8 mouse cellular contexts compared by ENCODE assay signal in genomic region chr7:132852173-132852844, GRCm38 (mm10). TPM values are rescaled to one million over a fixed set of nuclear protein-coding genes. Genes with fewer than 3 reads are reported as not detected.
A peak's percentile ranks its signal among the peaks of the same experiment; 100 is the strongest.
DNase-seq lines count a peak whose midpoint lies in the region; ATAC-seq and TF ChIP-seq lines count a peak whose summit lies in the region.

Gene Eef1akmt2, minus strand, starts transcription at chr7:132852673.

- under 1% methylated on average over 37 of the region's 37 CpGs for WGBS in forebrain, embryonic 12.5 days
- WGBS in large intestine, adult 2 months, result under 1% methylated on average over 37 of the region's 37 CpGs
- 1% methylated on average over 37 of the region's 37 CpGs for WGBS in liver, postnatal 0 days (ENCODE audit: insufficient replicate concordance)
- under 1% methylated on average over 37 of the region's 37 CpGs for WGBS in neural tube, embryonic 14.5 days

- dilution Hi-C loops in CH12.LX (cut with MboI; ENCODE audit: extremely low pct_ligation_motif_present, extremely low pct_unique_long_range_greater_than_20kb, low sequenced_read_pairs), result no loop called here

- in situ Hi-C loops in CH12.LX (cut with MboI; ENCODE audit: low pct_ligation_motif_present, low pct_unique_long_range_greater_than_20kb, low sequenced_read_pairs), result no loop called here

- TF ChIP-seq POLR2A in CH12.LX (IDR thresholded peaks at IDR 0.05; ENCODE audit: low read depth, low read length), result peak; percentile 84

- intact Hi-C loops in heart, postnatal 10 days (cut with DNase I), result loop anchor here (1.0 kb wide), 1 partner anchor 196 kb away; no protein-coding TSS in a partner anchor

- H3K4me3 ChIP-seq in CH12.LX (replicated peaks in 1 of 3; ENCODE audit: low read depth in 2 of 3, low read length in 2 of 3, poor library complexity in 1 of 3), result peak within 1 kb of the TSS; percentile 47 to 84 (median 77)
- H3K4me3 ChIP-seq in forebrain, embryonic 12.5 days (replicated peaks), result peak within 1 kb of the TSS; percentile 68
- peak within 1 kb of the TSS; percentile 72 for H3K4me3 ChIP-seq in liver, postnatal 0 days (ENCODE audit: low read depth, low read length)
- H3K4me3 ChIP-seq in neural tube, embryonic 14.5 days (ENCODE audit: low read depth, low read length), result peak within 1 kb of the TSS; percentile 57

- H3K9me3 ChIP-seq in CH12.LX (replicated peaks; ENCODE audit: low read length), result no peaks in the 10 kb centered on the region
- H3K9me3 ChIP-seq in forebrain, embryonic 12.5 days, result no peaks in the 10 kb centered on the region
- H3K9me3 ChIP-seq in liver, postnatal 0 days (ENCODE audit: low read length), result no peaks in the 10 kb centered on the region
- no peaks in the 10 kb centered on the region for H3K9me3 ChIP-seq in neural tube, embryonic 14.5 days (ENCODE audit: control insufficient read depth, low read length)

- H3K9ac ChIP-seq in CH12.LX (ENCODE audit: insufficient read depth, low read depth), result peak within 1 kb of the TSS; percentile 77
- H3K9ac ChIP-seq in forebrain, embryonic 12.5 days, result peak within 1 kb of the TSS; percentile 79
- peak within 1 kb of the TSS; percentile 90 for H3K9ac ChIP-seq in liver, postnatal 0 days (replicated peaks)
- H3K9ac ChIP-seq in neural tube, embryonic 14.5 days (replicated peaks; ENCODE audit: low read depth, low read length), result peak within 1 kb of the TSS; percentile 86

- TF ChIP-seq EP300 in CH12.LX (IDR thresholded peaks at IDR 0.05; ENCODE audit: low read length), result no peak
- no peak for TF ChIP-seq EP300 in liver, postnatal 0 days (IDR thresholded peaks at IDR 0.05; ENCODE audit: low read depth)

- peak; percentile 97 for ATAC-seq in forebrain, embryonic 12.5 days (ENCODE audit: low FRiP score)
- peak; percentile 96 for ATAC-seq in liver, postnatal 0 days
- ATAC-seq in neural tube, embryonic 14.5 days (ENCODE audit: low read depth), result peak; percentile 95

- DNase-seq in CH12.LX (ENCODE audit: extremely low read depth), result peak; percentile 80
- DNase-seq in c-Kit-positive CD71-positive TER-119-negative erythroid progenitor cells, embryonic 14.5 days (ENCODE audit: low read depth), result peak; percentile 68
- peak; percentile 87 to 88 for DNase-seq in heart, postnatal 10 days
- peak; percentile 47 for DNase-seq in large intestine, adult 2 months (ENCODE audit: low read depth, low spot score)
- peak; percentile 86 for DNase-seq in liver, postnatal 0 days
- peak; percentile 79 for DNase-seq in testis, postnatal 10 days (ENCODE audit: low spot score)

- peak; percentile 9 for TF ChIP-seq RAD21 in CH12.LX (IDR thresholded peaks at IDR 0.05; ENCODE audit: low read depth, low read length)

- peaks cover 15 to 32% of the 10 kb centered on the region in 2 experiments for H3K36me3 ChIP-seq in CH12.LX (replicated peaks in 1 of 2; ENCODE audit: control insufficient read depth in 1 of 2, insufficient read depth in 1 of 2, low read length in 1 of 2)
- peaks cover 26% of the 10 kb centered on the region for H3K36me3 ChIP-seq in forebrain, embryonic 12.5 days (replicated peaks)
- H3K36me3 ChIP-seq in liver, postnatal 0 days (replicated peaks; ENCODE audit: insufficient read depth, low read length), result peaks cover 12% of the 10 kb centered on the region; the same call in 1 of the 2 replicates
- peaks cover 20% of the 10 kb centered on the region; the same call in 1 of the 2 replicates for H3K36me3 ChIP-seq in neural tube, embryonic 14.5 days (ENCODE audit: control insufficient read depth, insufficient read depth, low read length)

- H3K4me2 ChIP-seq in CH12.LX (ENCODE audit: insufficient read depth, low read depth, poor library complexity, severe bottlenecking), result peak within 1 kb of the TSS; percentile 73
- peak within 1 kb of the TSS; percentile 65 for H3K4me2 ChIP-seq in forebrain, embryonic 12.5 days
- peak within 1 kb of the TSS; percentile 79 for H3K4me2 ChIP-seq in liver, postnatal 0 days (ENCODE audit: low read depth, low read length)
- peak within 1 kb of the TSS; percentile 61 for H3K4me2 ChIP-seq in neural tube, embryonic 14.5 days (ENCODE audit: low read depth, low read length)

- H3K27ac ChIP-seq in CH12.LX (ENCODE audit: insufficient read depth, low read depth), result peak within 1 kb of the TSS; percentile 88
- H3K27ac ChIP-seq in forebrain, embryonic 12.5 days, result peak within 1 kb of the TSS; percentile 98
- H3K27ac ChIP-seq in liver, postnatal 0 days (ENCODE audit: low read depth), result peak within 1 kb of the TSS; percentile 93
- peak within 1 kb of the TSS; percentile 95 for H3K27ac ChIP-seq in neural tube, embryonic 14.5 days (ENCODE audit: low read depth, low read length)

- no peaks in the 10 kb centered on the region for H3K27me3 ChIP-seq in CH12.LX (replicated peaks)
- no peaks in the 10 kb centered on the region for H3K27me3 ChIP-seq in forebrain, embryonic 12.5 days
- H3K27me3 ChIP-seq in liver, postnatal 0 days (ENCODE audit: insufficient read depth, low read length), result no peaks in the 10 kb centered on the region
- no peaks in the 10 kb centered on the region for H3K27me3 ChIP-seq in neural tube, embryonic 14.5 days (ENCODE audit: control insufficient read depth, insufficient read depth, low read length)

- peaks cover 0 to 29% of the 10 kb centered on the region in 2 experiments; a peak in 3 of 4 replicates for H3K4me1 ChIP-seq in CH12.LX (ENCODE audit: control insufficient read depth in 1 of 2, insufficient read depth in 2 of 2)
- peaks cover 10% of the 10 kb centered on the region for H3K4me1 ChIP-seq in forebrain, embryonic 12.5 days
- peaks cover 6% of the 10 kb centered on the region; the same call in 1 of the 2 replicates for H3K4me1 ChIP-seq in liver, postnatal 0 days (ENCODE audit: insufficient read depth)
- H3K4me1 ChIP-seq in neural tube, embryonic 14.5 days (ENCODE audit: control insufficient read depth, insufficient read depth, low read length), result peaks cover 8% of the 10 kb centered on the region

- peaks cover 3% of the 10 kb centered on the region; the same call in 1 of the 2 replicates for H3K79me2 ChIP-seq in CH12.LX (replicated peaks; ENCODE audit: control insufficient read depth, extremely low read depth, insufficient read depth, poor library complexity, severe bottlenecking)

- peak in 1 of 2 experiments; percentile 9; a peak in 2 of 4 replicates for TF ChIP-seq CTCF in CH12.LX (conservative IDR thresholded peaks at IDR 0.05 in 1 of 2, IDR thresholded peaks at IDR 0.05 in 1 of 2; ENCODE audit: low read depth in 2 of 2, low read length in 2 of 2)
- TF ChIP-seq CTCF in liver, postnatal 0 days (IDR thresholded peaks at IDR 0.05; ENCODE audit: low read depth), result peak; percentile 62

TF ChIP-seq in CH12.LX, 34 proteins besides CTCF, POLR2A, EP300 and RAD21:
- TF ChIP-seq ELF1 (IDR thresholded peaks at IDR 0.05; ENCODE audit: low read depth, low read length) (peak; percentile 75), SIN3A (IDR thresholded peaks at IDR 0.05; ENCODE audit: low read length) (no peak; the same call in 1 of the 2 replicates), KAT2A (IDR thresholded peaks at IDR 0.05; ENCODE audit: insufficient replicate concordance, low read length) (peak; percentile 33; the same call in 1 of the 2 replicates), RCOR1 (conservative IDR thresholded peaks at IDR 0.05; ENCODE audit: low read depth, low read length) (no peak), TCF12 (IDR thresholded peaks at IDR 0.05; ENCODE audit: low read depth, low read length) (peak; percentile 93), UBTF (IDR thresholded peaks at IDR 0.05; ENCODE audit: low read depth, low read length) (peak; percentile 36; the same call in 1 of the 2 replicates), ZMIZ1 (IDR thresholded peaks at IDR 0.05; ENCODE audit: low read depth, low read length) (0 out of 2 replicates have a peak, but pooled peaks have one; percentile 56), HCFC1 (IDR thresholded peaks at IDR 0.05; ENCODE audit: low read depth, low read length) (peak; percentile 83), JUN (IDR thresholded peaks at IDR 0.05; ENCODE audit: insufficient read depth, low read depth, low read length) (no peak), USF2 (conservative IDR thresholded peaks at IDR 0.05; ENCODE audit: low read depth, low read length) (no peak), POLR2AphosphoS2 (IDR thresholded peaks at IDR 0.05; ENCODE audit: low read depth, low read length) (0 out of 2 replicates have a peak, but pooled peaks have one; percentile 46), IRF4 (IDR thresholded peaks at IDR 0.05; ENCODE audit: low read depth, low read length) (0 out of 2 replicates have a peak, but pooled peaks have one; percentile 29), GABPA (IDR thresholded peaks at IDR 0.05; ENCODE audit: insufficient replicate concordance, low read depth, low read length) (peak; percentile 25; the same call in 1 of the 2 replicates), SMC3 (IDR thresholded peaks at IDR 0.05; ENCODE audit: low read depth, low read length) (no peak), CHD1 (IDR thresholded peaks at IDR 0.05; ENCODE audit: low read depth, low read length) (no peak), ETS1 (conservative IDR thresholded peaks at IDR 0.05; ENCODE audit: low read depth, low read length) (0 out of 2 replicates have a peak, but pooled peaks have one; percentile 18), MYC (IDR thresholded peaks at IDR 0.05; ENCODE audit: low read depth, low read length) (0 out of 2 replicates have a peak, but pooled peaks have one; percentile 21), NRF1 (IDR thresholded peaks at IDR 0.05; ENCODE audit: low read depth, low read length) (peak; percentile 52), MXI1 (IDR thresholded peaks at IDR 0.05; ENCODE audit: low read depth, low read length) (peak; percentile 58; the same call in 1 of the 2 replicates), MEF2A (IDR thresholded peaks at IDR 0.05; ENCODE audit: borderline replicate concordance, low read depth, low read length) (peak; percentile 36; the same call in 1 of the 2 replicates), TBP (conservative IDR thresholded peaks at IDR 0.05; ENCODE audit: low read depth, low read length) (peak; percentile 86)

RNA-seq across cellular contexts. Expression of gene Eef1akmt2, which starts in this region (rescaled TPM):
- total RNA-seq in CH12.LX (2012; rRNA removed), result 31.4 and 34.3 TPM in 2 replicates
- 87.2 and 94.8 TPM in 2 replicates for total RNA-seq in CH12.LX (2014; rRNA removed)
- polyA plus RNA-seq in CH12.LX (2012; ENCODE audit: insufficient read length, low read depth), result 35.9 and 39.8 TPM in 2 replicates
- polyA plus RNA-seq in forebrain, embryonic 12.5 days (2016; fragmentation: Nextera tagmentation; extraction: Ambion mirVana), result 93.6 and 93.7 TPM in 2 replicates
- 10 to 100 TPM; 13.9 to 14.6 TPM for total RNA-seq in heart, postnatal 10 days (2021)
- 4.8 and 5.0 TPM in 2 replicates for polyA plus RNA-seq in large intestine, adult 2 months (2012; rRNA removed)
- polyA plus RNA-seq in liver, postnatal 0 days (2015; fragmentation: Nextera tagmentation; extraction: Ambion mirVana), result 14.1 and 15.0 TPM in 2 replicates
- 83.0 and 97.5 TPM in 2 replicates for polyA plus RNA-seq in neural tube, embryonic 14.5 days (2014; fragmentation: Nextera tagmentation; extraction: Ambion mirVana)

Comparison
In these comparisons a context has a peak if more than half of its experiments do, and no peak if none do; other contexts are left out.
1. Peak in every context shown above with its lines: DNase-seq, ATAC-seq, H3K4me3 ChIP-seq and H3K27ac ChIP-seq.